Mouse (Mus musculus): ENCODE measurements around the gene Fbxo8. TPM values are rescaled to one million over a fixed set of nuclear protein-coding genes. Genes with fewer than 3 reads are reported as not detected.

The Fbxo8 gene
- 10 to 100 TPM; 33.5 to 33.8 TPM for total RNA-seq (2021)

- peak; percentile 78 for DNase-seq
Measured at GRCm38 (mm10) chr8:56550558-56551360, at the start of gene Fbxo8, which contains the start of gene Cep44. Fbxo8 (plus strand) TSS chr8:56551090. Cep44 (minus strand) TSS chr8:56551047.

GRCm38 (mm10) chr8:56501911-56502310, 49.0 kb upstream of the Fbxo8 start:
- no peak for DNase-seq

- no peak for DNase-seq
Measured at GRCm38 (mm10) chr8:56508318-56508951, 42.5 kb upstream of the Fbxo8 start.

GRCm38 (mm10) chr8:56508952-56509479, 41.9 kb upstream of the Fbxo8 start:
- DNase-seq = no peak

GRCm38 (mm10) chr8:56518848-56519247, 32.0 kb upstream of the Fbxo8 start:
- no peak for DNase-seq

GRCm38 (mm10) chr8:56520249-56520648, 30.6 kb upstream of the Fbxo8 start:
- no peak for DNase-seq

- no peak for DNase-seq
Measured at GRCm38 (mm10) chr8:56521051-56521450, 29.8 kb upstream of the Fbxo8 start.

GRCm38 (mm10) chr8:56528869-56529268, 22.0 kb upstream of the Fbxo8 start:
- no peak for DNase-seq

- peak; percentile 77 for DNase-seq
Measured at GRCm38 (mm10) chr8:56530359-56530758, 20.5 kb upstream of the Fbxo8 start.

- DNase-seq = no peak
Measured at GRCm38 (mm10) chr8:56540706-56541105, 10.2 kb upstream of the Fbxo8 start.

- DNase-seq = no peak
Measured at GRCm38 (mm10) chr8:56547866-56548265, 3.0 kb upstream of the Fbxo8 start.

- peak; percentile 91 for DNase-seq
Measured at GRCm38 (mm10) chr8:56551361-56551852, 517 bp downstream of the Fbxo8 start.

GRCm38 (mm10) chr8:56552045-56552444, 1.2 kb downstream of the Fbxo8 start:
- no peak for DNase-seq

- no peak for DNase-seq
Measured at GRCm38 (mm10) chr8:56552551-56553103, 1.7 kb downstream of the Fbxo8 start.

GRCm38 (mm10) chr8:56564399-56565047, 13.6 kb downstream of the Fbxo8 start:
- no peak for DNase-seq

GRCm38 (mm10) chr8:56566856-56567255, 16.0 kb downstream of the Fbxo8 start:
- no peak for DNase-seq

GRCm38 (mm10) chr8:56580918-56581317, 30.0 kb downstream of the Fbxo8 start:
- DNase-seq = no peak

- peak; percentile 40 for DNase-seq
Measured at GRCm38 (mm10) chr8:56582841-56583240, 32.0 kb downstream of the Fbxo8 start.

- no peak for DNase-seq
Measured at GRCm38 (mm10) chr8:56589004-56589403, 38.1 kb downstream of the Fbxo8 start.

GRCm38 (mm10) chr8:56591084-56591483, 40.2 kb downstream of the Fbxo8 start:
- no peak for DNase-seq

- DNase-seq = no peak
Measured at GRCm38 (mm10) chr8:56591502-56591901, 40.6 kb downstream of the Fbxo8 start.

- DNase-seq = no peak
Measured at GRCm38 (mm10) chr8:56606481-56606880, 55.6 kb downstream of the Fbxo8 start.

GRCm38 (mm10) chr8:56611736-56612135, 60.8 kb downstream of the Fbxo8 start:
- peak; percentile 9 for DNase-seq
